Mouse (Mus musculus): ENCODE measurements around the gene Fam213b. TPM values are rescaled to one million over a fixed set of nuclear protein-coding genes. Genes with fewer than 3 reads are reported as not detected.

The Fam213b gene
- polyA plus RNA-seq, 1 experiment from 2014 or later = 66.9 TPM

DNA sequence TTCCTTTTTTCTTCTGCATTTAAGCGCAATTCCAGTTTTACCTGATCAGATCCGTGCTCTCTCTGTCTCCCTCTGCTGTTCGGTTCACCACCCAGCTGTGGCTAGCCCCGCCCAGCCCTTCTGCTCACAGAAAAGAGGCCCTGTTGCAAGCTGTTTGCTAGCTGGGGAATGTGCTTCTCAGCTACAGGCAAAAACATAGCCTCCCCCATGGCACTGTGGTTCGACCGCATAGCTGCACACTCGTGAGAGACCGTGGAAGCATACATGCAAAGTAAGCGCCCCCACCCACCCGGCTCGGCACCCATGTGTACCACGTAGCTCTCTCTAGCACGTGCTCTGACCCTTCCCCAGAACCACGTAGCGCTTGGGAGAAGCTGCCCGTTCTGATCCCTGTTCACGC lies 8.9 kb upstream of the Fam213b start:
- peak; percentile 91 for TF ChIP-seq CTCF (IDR thresholded peaks at IDR 0.05; ENCODE audit: low read depth)
- WGBS = 36% methylated on average over 17 of the region's 17 CpGs
- H3K4me2 ChIP-seq (replicated peaks; ENCODE audit: low read depth) = peak overlapping the region; percentile 46
- H3K4me1 ChIP-seq (replicated peaks; ENCODE audit: control insufficient read depth, insufficient read depth, low read length) = peaks cover 17% of the 10 kb centered on the region; the same call in 1 of the 2 replicates
- no peak overlapping the region for H3K9ac ChIP-seq (ENCODE audit: low read depth, low read length)
- H3K27ac ChIP-seq (ENCODE audit: low read depth, low read length) = no peak overlapping the region
- no peaks in the 10 kb centered on the region for H3K9me3 ChIP-seq (ENCODE audit: control insufficient read depth)
- H3K4me3 ChIP-seq (ENCODE audit: low read depth, low read length) = no peak overlapping the region
- no peaks in the 10 kb centered on the region for H3K27me3 ChIP-seq (replicated peaks; ENCODE audit: control insufficient read depth, insufficient read depth, low read length)
- peak; percentile 37; the same call in 1 of the 2 replicates for ATAC-seq
- no peaks in the 10 kb centered on the region for H3K36me3 ChIP-seq (ENCODE audit: control insufficient read depth, insufficient read depth)

DNA sequence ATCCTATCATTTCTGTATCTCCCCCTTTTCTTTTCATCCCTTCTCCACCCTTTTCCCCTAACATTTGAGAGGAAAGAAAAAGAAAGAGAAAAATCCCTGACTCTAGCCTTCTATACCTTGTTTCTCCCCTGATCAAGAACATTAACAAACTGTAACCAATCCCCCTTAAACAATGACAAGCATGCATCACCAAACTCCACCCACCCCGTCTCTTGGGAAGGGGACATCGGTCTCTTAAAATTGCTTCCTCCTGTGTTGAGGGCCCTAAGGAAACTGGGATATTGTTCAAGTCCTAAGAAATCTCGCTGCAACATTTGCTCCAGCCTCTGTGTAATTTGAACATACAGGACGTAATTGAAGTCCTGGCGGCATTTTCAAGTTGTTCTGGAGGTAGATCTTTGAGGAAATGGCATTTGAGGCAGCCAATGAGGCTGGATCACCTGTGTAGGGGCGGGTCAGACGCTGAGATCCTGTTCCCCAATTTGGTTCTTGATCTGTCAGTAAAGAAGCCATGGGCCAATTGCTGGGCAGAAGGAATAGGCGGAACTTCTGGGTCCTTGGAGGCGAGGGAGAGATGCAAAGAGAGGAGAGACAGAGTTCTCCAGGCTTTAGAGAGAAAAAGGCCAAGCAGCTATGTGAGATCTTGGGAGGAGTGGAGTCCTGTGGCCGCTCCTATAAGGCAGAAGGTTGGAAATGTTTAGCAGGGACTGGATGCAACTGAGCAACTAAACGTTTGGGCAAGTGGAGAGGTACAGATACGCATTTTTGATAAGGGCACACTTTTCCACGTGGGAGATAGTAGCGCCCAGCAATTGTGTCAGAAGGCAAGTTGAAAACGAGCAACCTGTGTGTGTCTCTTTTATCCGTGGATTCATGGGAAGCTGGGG lies 5.5 kb upstream of the Fam213b start:
- H3K4me2 ChIP-seq (replicated peaks; ENCODE audit: low read depth) = peak overlapping the region; percentile 68
- H3K9ac ChIP-seq (ENCODE audit: low read depth, low read length) = no peak overlapping the region
- peak overlapping the region; percentile 35 for H3K4me3 ChIP-seq (ENCODE audit: low read depth, low read length)
- TF ChIP-seq CTCF (IDR thresholded peaks at IDR 0.05; ENCODE audit: low read depth) = no peak
- peak; percentile 89 for ATAC-seq
- no peak overlapping the region for H3K27ac ChIP-seq (ENCODE audit: low read depth, low read length)
- no peaks in the 10 kb centered on the region for H3K36me3 ChIP-seq (ENCODE audit: control insufficient read depth, insufficient read depth)
- 0 out of 2 replicates have a peak, but pooled peaks cover 5% of the 10 kb centered on the region for H3K4me1 ChIP-seq (replicated peaks; ENCODE audit: control insufficient read depth, insufficient read depth, low read length)
- 2% methylated on average over 16 of the region's 16 CpGs for WGBS
- H3K27me3 ChIP-seq (replicated peaks; ENCODE audit: control insufficient read depth, insufficient read depth, low read length) = no peaks in the 10 kb centered on the region
- no peaks in the 10 kb centered on the region for H3K9me3 ChIP-seq (ENCODE audit: control insufficient read depth)

DNA sequence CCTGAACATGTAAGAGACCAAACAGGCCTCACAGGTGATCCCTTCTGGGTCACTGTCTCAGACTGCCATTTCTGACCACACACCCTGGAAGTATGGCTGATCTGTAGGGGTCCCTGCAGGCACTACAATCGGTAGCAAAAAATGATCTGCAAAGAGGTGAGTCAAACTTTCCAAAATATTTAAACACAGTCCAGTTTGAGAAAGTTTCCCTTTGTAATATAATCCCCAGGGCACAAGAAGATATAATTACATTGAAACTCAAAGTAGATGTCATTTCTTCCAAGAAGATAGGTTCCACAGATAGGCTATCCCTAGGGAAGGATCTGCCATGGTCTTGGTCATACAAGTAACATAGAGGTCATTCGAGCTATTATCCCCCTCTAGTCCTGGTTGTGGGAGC lies 3.4 kb upstream of the Fam213b start:
- Histone ChIP-seq H3K4me3 (ENCODE audit: low read depth, low read length) (no peak overlapping the region), H3K27me3 (replicated peaks; ENCODE audit: control insufficient read depth, insufficient read depth, low read length) (no peaks in the 10 kb centered on the region), H3K4me2 (replicated peaks; ENCODE audit: low read depth) (no peak overlapping the region), H3K9ac (ENCODE audit: low read depth, low read length) (no peak overlapping the region), H3K27ac (ENCODE audit: low read depth, low read length) (no peak overlapping the region), H3K9me3 (ENCODE audit: control insufficient read depth) (no peaks in the 10 kb centered on the region), H3K4me1 (replicated peaks; ENCODE audit: control insufficient read depth, insufficient read depth, low read length) (peaks cover 5% of the 10 kb centered on the region; the same call in 1 of the 2 replicates), H3K36me3 (ENCODE audit: control insufficient read depth, insufficient read depth) (peaks cover 2% of the 10 kb centered on the region; the same call in 1 of the 2 replicates)
- WGBS = 89% methylated on average over 2 of the region's 2 CpGs
- no peak for ATAC-seq
- TF ChIP-seq CTCF (IDR thresholded peaks at IDR 0.05; ENCODE audit: low read depth) = no peak

DNA sequence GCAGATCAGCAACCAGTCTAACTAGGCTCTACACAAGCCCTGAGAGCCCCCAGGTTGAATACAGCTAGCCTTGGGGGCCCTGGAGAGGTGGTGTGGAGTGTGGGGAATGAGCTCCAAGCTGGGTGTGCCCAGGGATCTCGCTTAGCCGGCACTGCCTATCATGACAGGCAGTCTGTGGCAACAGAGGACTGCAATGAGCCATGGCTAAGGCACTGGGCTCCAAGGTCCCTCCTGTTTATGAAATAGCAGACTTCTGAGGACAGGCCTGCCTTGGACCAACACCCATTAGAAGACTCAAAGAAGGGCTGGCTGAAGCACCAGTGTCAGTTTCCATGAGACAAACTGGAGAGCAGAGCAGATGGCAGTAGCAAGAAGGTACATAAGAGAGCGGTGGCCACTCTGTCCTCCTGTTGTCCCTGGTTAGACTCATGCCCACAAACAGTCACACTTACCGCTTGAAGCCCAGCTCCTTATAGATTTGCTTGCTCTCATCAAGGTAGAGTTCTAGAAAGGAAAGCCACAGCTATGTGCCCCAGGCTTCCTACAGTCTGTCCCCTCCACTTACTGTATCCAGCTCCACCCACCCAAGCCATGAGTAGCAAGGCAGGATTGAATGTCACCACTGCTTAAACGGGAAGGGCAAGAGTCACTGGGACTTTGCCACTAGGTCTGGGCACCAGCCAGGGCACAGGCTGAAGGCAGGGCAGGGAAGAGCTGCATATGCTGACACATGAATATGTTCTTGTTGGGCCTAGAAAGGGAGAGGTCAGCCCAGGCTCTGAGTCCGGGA lies 1.1 kb downstream of the Fam213b start:
- peaks cover 4% of the 10 kb centered on the region; the same call in 1 of the 2 replicates for H3K36me3 ChIP-seq (ENCODE audit: control insufficient read depth, insufficient read depth)
- no peaks in the 10 kb centered on the region for H3K9me3 ChIP-seq (ENCODE audit: control insufficient read depth)
- peak overlapping the region; percentile 55 for H3K4me3 ChIP-seq (ENCODE audit: low read depth, low read length)
- WGBS = 49% methylated on average over 6 of the region's 6 CpGs
- H3K4me2 ChIP-seq (replicated peaks; ENCODE audit: low read depth) = peak overlapping the region; percentile 95
- peaks cover 5% of the 10 kb centered on the region; the same call in 1 of the 2 replicates for H3K4me1 ChIP-seq (replicated peaks; ENCODE audit: control insufficient read depth, insufficient read depth, low read length)
- H3K27me3 ChIP-seq (replicated peaks; ENCODE audit: control insufficient read depth, insufficient read depth, low read length) = 0 out of 2 replicates have a peak, but pooled peaks cover 3% of the 10 kb centered on the region
- H3K9ac ChIP-seq (ENCODE audit: low read depth, low read length) = peak overlapping the region; percentile 45
- ATAC-seq = no peak
- no peak overlapping the region for H3K27ac ChIP-seq (ENCODE audit: low read depth, low read length)
- TF ChIP-seq CTCF (IDR thresholded peaks at IDR 0.05; ENCODE audit: low read depth) = no peak

DNA sequence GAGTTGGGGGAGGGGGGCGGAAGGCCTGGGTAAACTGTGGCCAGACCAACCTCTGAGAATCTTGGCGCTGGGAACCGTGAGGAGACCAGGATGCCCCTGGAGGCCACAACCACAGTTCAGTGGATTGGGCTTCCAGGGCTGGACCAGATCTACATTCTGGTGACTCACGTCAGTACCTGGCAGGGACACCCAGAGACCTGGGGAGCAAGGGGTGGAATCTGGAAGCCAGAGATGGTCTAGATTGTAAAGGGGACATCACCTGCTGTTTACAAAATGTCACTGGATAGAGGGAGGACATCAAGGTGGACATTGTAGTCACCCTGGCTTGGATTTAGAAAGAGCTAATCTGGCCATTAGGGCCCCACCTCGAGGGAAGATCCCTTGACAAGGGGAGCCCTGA lies 3.4 kb downstream of the Fam213b start:
- H3K4me3 ChIP-seq (ENCODE audit: low read depth, low read length) = no peak overlapping the region
- ATAC-seq = no peak
- H3K9ac ChIP-seq (ENCODE audit: low read depth, low read length) = no peak overlapping the region
- no peak for TF ChIP-seq CTCF (IDR thresholded peaks at IDR 0.05; ENCODE audit: low read depth)
- peaks cover 4% of the 10 kb centered on the region; the same call in 1 of the 2 replicates for H3K36me3 ChIP-seq (ENCODE audit: control insufficient read depth, insufficient read depth)
- no peak overlapping the region; the same call in 1 of the 2 replicates for H3K27ac ChIP-seq (ENCODE audit: low read depth, low read length)
- no peaks in the 10 kb centered on the region for H3K9me3 ChIP-seq (ENCODE audit: control insufficient read depth)
- WGBS = 77% methylated on average over 5 of the region's 5 CpGs
- H3K4me2 ChIP-seq (replicated peaks; ENCODE audit: low read depth) = no peak overlapping the region
- 0 out of 2 replicates have a peak, but pooled peaks cover 3% of the 10 kb centered on the region for H3K27me3 ChIP-seq (replicated peaks; ENCODE audit: control insufficient read depth, insufficient read depth, low read length)
- peaks cover 5% of the 10 kb centered on the region; the same call in 1 of the 2 replicates for H3K4me1 ChIP-seq (replicated peaks; ENCODE audit: control insufficient read depth, insufficient read depth, low read length)

DNA sequence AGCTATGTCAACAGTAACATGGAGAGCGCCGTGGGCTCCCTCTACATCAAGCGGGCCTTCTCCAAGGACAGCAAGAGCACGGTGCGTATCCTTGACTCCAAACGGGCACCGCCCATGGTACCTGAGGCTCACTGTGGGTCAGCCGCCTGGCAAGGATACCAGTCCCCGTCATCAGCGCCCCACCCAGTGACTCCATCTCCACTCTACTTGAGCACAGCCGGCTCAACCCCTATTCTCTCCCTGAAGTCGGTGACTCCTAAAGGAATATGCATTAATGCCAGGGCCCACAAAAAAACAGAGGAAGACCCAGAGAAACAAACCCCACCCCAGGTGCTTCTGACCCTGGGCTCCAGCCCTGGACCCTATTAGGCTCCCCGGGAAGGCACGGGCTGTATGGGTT lies 8.0 kb downstream of the Fam213b start:
- no peaks in the 10 kb centered on the region for H3K4me1 ChIP-seq (replicated peaks; ENCODE audit: control insufficient read depth, insufficient read depth, low read length)
- H3K9ac ChIP-seq (ENCODE audit: low read depth, low read length) = no peak overlapping the region
- H3K36me3 ChIP-seq (ENCODE audit: control insufficient read depth, insufficient read depth) = no peaks in the 10 kb centered on the region
- 71% methylated on average over 14 of the region's 14 CpGs for WGBS
- H3K27me3 ChIP-seq (replicated peaks; ENCODE audit: control insufficient read depth, insufficient read depth, low read length) = 0 out of 2 replicates have a peak, but pooled peaks cover 3% of the 10 kb centered on the region
- ATAC-seq = no peak
- no peak overlapping the region for H3K4me3 ChIP-seq (ENCODE audit: low read depth, low read length)
- H3K9me3 ChIP-seq (ENCODE audit: control insufficient read depth) = no peaks in the 10 kb centered on the region
- H3K4me2 ChIP-seq (replicated peaks; ENCODE audit: low read depth) = no peak overlapping the region
- no peak for TF ChIP-seq CTCF (IDR thresholded peaks at IDR 0.05; ENCODE audit: low read depth)
- no peak overlapping the region for H3K27ac ChIP-seq (ENCODE audit: low read depth, low read length)

Measured in intestine, postnatal 0 days (tissue).